Mouse (Mus musculus): ENCODE measurements around the gene Ceacam18. TPM values are rescaled to one million over a fixed set of nuclear protein-coding genes. Genes with fewer than 3 reads are reported as not detected.

Gene Ceacam18
- 1.0 TPM in 1 of 2 replicates, not detected in the other for total RNA-seq (2017)

- no peak for ATAC-seq (ENCODE audit: extremely low read depth, insufficient number of reproducible peaks, low FRiP score, poor library complexity, severe bottlenecking)
Observed at GRCm38 (mm10) chr7:43634500-43634899, at the start of gene Ceacam18. TSS of gene Ceacam18 (plus strand) at chr7:43634707.

DNA sequence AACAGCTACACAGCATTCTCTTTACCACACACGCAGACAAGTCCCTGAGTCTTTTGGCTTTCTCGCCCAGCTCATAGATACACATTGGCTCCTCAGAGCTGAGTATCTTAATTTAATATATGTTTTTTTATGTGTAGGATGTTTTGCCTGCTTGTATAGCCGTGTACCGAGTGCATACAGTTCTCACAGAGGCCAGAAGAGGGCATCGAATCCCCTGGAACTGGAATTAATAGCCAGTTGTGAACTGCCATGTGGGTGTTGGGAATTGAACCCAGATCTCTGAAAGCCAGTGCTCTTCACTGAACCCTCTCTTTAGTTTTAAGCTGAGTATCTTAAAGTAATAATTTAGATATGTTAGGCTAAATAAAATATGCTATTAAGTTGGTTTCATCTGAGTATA is 49.7 kb upstream of the Ceacam18 start:
- ATAC-seq (ENCODE audit: extremely low read depth, insufficient number of reproducible peaks, low FRiP score, poor library complexity, severe bottlenecking) = no peak

GRCm38 (mm10) chr7:43601884-43602283 is 32.6 kb upstream of the Ceacam18 start:
- no peak for ATAC-seq (ENCODE audit: extremely low read depth, insufficient number of reproducible peaks, low FRiP score, poor library complexity, severe bottlenecking)

DNA sequence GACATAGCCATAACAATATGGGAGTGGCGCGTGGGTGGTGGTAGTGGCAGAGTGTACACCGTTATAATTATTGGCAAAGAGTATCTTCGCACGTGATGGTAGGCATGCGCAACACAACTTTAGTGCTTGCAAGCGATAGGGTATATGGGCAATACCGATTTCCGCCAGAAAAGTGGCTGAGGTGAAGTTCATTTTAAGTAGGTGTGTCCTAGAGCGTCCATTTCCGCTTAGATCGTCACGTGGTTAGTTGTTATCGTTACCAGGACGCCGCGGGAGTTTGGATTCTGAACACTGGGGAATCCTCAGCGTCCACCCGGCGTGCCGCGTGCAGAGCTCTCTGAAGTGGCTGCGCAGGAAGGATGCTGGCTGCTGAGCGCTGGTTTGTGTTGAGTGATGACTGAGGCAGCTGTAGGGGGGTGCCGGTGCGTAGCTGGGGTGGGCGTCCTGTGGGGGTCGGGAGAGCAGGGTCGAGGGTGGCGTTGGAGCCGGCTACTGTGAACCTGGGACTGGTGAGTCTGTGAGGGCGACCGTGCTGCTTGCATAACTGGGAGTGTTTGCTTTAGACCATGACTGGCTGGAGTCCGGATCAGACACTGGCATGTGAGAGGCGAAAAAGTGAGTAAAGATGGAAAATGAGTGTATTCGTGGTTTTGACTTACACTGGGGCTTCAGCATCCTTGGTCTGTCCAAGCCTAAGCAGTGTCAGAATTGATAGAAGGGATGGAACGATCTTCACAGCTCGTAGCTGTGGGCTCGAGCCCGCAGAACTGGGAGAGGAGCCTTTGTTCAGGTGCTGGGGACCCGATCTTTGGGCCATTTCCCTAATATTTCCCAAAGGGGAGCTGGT is 27.4 kb upstream of the Ceacam18 start, which contains the start of gene Zfp819:
Gene Zfp819 (plus strand): TSS at position 274 of the 847 bp plus-strand sequence.
- peak; percentile 67; the same call in 1 of the 2 replicates for ATAC-seq (ENCODE audit: extremely low read depth, insufficient number of reproducible peaks, low FRiP score, poor library complexity, severe bottlenecking)

DNA sequence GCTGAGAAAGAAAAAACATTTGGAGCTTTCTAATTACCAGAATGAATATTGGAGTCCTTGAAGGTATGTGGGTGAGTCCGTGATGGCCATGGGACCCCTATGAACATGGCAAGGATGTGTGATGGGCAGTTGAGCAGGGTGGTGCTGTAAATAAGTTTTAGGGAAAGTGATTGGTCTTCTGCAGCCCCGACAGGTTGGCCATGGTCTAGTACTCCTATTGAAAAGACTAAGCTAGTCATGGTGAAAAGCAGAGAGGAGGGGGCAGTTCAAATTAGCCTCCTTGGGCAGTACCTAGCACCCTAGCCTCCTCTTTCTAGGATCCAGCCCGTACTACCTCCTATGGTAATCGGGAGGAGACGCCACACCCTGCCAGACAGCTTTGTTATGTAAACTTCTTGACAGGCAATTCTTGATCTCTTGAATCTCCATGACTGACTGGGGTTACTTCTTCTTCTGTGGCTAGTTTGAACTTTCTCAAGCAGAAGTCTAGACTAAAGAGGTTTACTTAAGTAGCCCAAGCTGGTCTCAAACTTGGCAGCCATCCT is 26.7 kb upstream of the Ceacam18 start:
- peak; percentile 21; the same call in 1 of the 2 replicates for ATAC-seq (ENCODE audit: extremely low read depth, insufficient number of reproducible peaks, low FRiP score, poor library complexity, severe bottlenecking)

- no peak for ATAC-seq (ENCODE audit: extremely low read depth, insufficient number of reproducible peaks, low FRiP score, poor library complexity, severe bottlenecking)
Observed at GRCm38 (mm10) chr7:43608316-43608824, 26.1 kb upstream of the Ceacam18 start.

- no peak for ATAC-seq (ENCODE audit: extremely low read depth, insufficient number of reproducible peaks, low FRiP score, poor library complexity, severe bottlenecking)
Observed at GRCm38 (mm10) chr7:43613816-43614551, 20.5 kb upstream of the Ceacam18 start.

GRCm38 (mm10) chr7:43622927-43623326 is 11.6 kb upstream of the Ceacam18 start:
- no peak for ATAC-seq (ENCODE audit: extremely low read depth, insufficient number of reproducible peaks, low FRiP score, poor library complexity, severe bottlenecking)

DNA sequence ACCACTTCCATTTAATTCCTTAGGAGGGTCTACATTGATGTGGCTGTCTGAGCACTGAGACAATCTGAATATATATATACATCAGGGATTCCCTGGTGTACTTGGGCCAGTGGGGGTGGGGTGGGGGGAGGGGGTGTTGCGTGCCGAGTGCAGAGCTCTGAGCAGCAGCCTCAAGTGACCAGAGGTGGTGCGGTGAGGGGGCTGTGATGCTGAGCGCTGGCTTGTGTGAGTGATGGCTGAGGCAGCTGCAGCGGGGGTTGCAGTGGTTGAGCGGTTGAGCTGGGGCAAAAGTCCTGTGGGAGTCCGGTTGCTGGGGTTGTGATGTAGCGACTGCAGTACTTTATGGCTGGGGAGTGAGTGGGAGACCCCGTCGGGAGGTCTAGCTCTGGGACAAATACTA is 10.7 kb upstream of the Ceacam18 start:
- no peak for ATAC-seq (ENCODE audit: extremely low read depth, insufficient number of reproducible peaks, low FRiP score, poor library complexity, severe bottlenecking)

GRCm38 (mm10) chr7:43625065-43625464 is 9.4 kb upstream of the Ceacam18 start:
- ATAC-seq (ENCODE audit: extremely low read depth, insufficient number of reproducible peaks, low FRiP score, poor library complexity, severe bottlenecking) = no peak

DNA sequence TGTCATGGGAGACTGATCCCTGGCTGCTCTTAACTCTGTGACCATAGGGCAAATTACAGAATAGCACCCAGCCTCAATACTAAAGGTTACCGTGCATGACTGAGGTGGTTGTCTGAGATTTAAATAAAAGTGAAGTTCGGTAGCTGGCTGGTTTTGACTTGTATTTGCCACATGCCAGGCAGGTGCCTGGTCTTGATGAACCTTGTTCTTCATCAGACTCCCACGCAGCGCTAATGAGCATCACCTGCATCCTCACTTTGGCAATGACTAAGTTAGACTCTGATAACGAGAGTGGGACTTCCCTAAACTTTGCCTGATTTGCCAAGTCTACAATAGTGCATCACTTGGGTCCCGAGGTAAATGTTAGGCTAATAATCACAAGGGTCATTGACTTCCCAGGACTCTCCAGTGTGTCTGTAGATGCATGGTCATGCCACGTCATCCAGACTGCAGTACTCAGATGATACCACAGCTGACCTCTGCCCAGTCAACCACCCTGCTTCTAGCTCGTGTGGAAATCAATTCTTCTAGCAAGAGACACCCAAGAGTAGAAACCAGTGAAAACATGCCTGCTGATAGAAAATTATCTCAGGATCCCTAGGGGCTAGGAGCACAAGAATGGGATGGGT is 8.6 kb upstream of the Ceacam18 start:
- no peak for ATAC-seq (ENCODE audit: extremely low read depth, insufficient number of reproducible peaks, low FRiP score, poor library complexity, severe bottlenecking)

- no peak for ATAC-seq (ENCODE audit: extremely low read depth, insufficient number of reproducible peaks, low FRiP score, poor library complexity, severe bottlenecking)
Observed at GRCm38 (mm10) chr7:43633940-43634339, 567 bp upstream of the Ceacam18 start.

DNA sequence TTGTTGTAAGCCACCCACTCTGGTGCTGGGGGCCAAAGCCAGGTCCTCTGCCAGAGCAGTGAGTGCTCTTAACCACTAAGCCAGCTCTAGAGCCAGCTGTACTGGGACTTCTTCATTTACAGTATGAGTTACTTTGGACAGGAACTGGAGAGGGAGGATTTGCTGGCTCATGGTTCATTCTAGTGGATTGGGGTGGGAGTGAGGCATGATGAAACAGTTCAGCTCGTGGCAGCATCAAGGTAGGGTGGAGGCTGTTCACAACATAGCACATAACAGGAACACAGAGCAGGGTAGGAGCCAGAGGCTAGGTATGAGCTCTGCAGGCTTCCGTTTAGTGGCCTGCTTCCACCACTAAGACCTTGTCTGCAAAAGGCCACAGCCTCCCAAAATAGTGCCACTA is 1.7 kb downstream of the Ceacam18 start:
- peak; percentile 78 for ATAC-seq (ENCODE audit: extremely low read depth, insufficient number of reproducible peaks, low FRiP score, poor library complexity, severe bottlenecking)

GRCm38 (mm10) chr7:43637118-43637517 is 2.6 kb downstream of the Ceacam18 start:
- ATAC-seq (ENCODE audit: extremely low read depth, insufficient number of reproducible peaks, low FRiP score, poor library complexity, severe bottlenecking) = peak; percentile 37; the same call in 1 of the 2 replicates

GRCm38 (mm10) chr7:43642587-43642986 is 8.1 kb downstream of the Ceacam18 start:
- peak; percentile 80 for ATAC-seq (ENCODE audit: extremely low read depth, insufficient number of reproducible peaks, low FRiP score, poor library complexity, severe bottlenecking)

DNA sequence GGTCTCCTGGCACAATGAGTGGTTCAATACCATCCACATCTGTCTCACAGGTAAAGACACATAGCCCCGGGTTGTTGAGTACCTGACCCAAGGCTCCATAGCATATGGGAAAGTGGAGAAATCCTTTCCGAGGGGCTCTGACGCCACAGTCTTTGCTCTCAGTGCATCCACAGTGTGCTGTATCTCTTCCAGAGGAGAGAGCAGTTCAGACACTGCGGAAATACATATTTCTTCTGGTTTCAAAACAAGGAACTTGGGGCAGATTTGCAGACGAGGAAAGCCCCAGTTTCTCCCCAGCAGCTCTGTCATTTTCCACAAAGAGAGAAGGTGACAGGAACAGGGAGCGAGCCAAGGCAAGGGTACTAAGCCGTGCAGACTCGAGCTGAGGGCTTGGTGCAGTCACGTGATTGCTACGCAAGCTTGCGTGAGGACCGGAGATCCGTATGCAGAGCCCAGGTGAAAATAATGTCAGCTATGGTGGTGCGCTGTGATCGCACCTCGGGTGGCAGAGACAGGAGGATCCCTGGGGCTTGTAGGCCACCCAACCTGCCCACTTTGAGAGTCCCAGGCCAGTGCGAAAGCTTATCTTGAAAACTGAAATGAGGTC is 8.6 kb downstream of the Ceacam18 start:
- ATAC-seq (ENCODE audit: extremely low read depth, insufficient number of reproducible peaks, low FRiP score, poor library complexity, severe bottlenecking) = no peak

- no peak for ATAC-seq (ENCODE audit: extremely low read depth, insufficient number of reproducible peaks, low FRiP score, poor library complexity, severe bottlenecking)
Observed at GRCm38 (mm10) chr7:43652683-43653082, 18.2 kb downstream of the Ceacam18 start.

GRCm38 (mm10) chr7:43654519-43654918 is 20.0 kb downstream of the Ceacam18 start:
- ATAC-seq (ENCODE audit: extremely low read depth, insufficient number of reproducible peaks, low FRiP score, poor library complexity, severe bottlenecking) = peak; percentile 71

DNA sequence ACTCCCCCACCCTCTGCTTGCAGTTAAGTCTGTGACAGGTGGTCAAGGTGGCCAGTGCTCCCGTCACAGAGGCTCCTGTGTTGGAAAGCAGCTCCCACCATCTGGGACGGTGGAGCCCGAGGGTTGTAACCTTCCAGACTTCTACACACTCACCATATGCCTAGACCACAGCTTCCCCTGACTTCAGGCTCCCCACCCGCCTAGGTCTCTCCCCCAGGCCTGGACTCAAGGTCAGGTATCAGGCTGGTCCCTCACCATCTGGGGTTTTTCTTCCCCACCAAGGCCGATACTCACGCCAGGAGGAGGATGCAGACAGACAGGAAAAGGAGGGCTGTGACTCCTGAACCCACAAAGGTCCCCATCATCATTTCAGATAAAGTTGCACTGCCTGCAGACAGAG is 21.7 kb downstream of the Ceacam18 start:
- ATAC-seq (ENCODE audit: extremely low read depth, insufficient number of reproducible peaks, low FRiP score, poor library complexity, severe bottlenecking) = no peak

All from neutrophil, adult 5-6 weeks (primary cell).